20 mouse cellular contexts compared by ENCODE assay signal in the genomic region with DNA sequence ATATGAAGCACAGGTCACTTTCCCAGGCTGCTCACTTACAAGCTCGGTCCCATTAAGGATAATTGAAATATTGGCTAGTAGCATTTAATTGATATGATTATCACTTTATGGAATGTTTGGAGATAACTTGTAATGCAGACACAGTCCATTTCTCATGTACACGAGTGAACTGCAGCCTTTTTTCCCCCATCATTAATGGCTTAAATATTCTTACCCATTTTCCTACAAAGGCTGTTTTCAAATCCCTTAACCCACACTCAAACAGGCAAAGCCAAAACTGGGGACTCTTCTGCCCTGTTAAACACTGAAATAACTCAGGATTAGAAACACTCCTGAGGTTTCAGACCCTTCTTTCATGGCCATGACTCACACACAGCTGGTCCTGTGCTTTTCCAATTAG.
DNase-seq lines count a peak whose midpoint lies in the region; TF ChIP-seq lines count a peak whose summit lies in the region.
"Had no signal": no experiment of that assay in that cellular context is flagged by ENCODE, and none has a peak within 500 bp of the region (broad histone marks: within the 10 kb centered on the region; RNA-seq: fewer than 3 reads in every experiment).

No protein-coding gene starts in this region.

- H3K27me3 ChIP-seq in myocyte (ENCODE audit: control insufficient read depth, insufficient read depth, insufficient read length), result no peaks in the 10 kb centered on the region
- H3K27me3 ChIP-seq: embryonic facial prominence, embryonic 13.5 days; forebrain, embryonic 15.5 days; heart, embryonic 13.5 days; hindbrain, embryonic 15.5 days had no signal

- H3K36me3 ChIP-seq in myocyte (ENCODE audit: control insufficient read depth, insufficient read depth), result no peaks in the 10 kb centered on the region
- H3K36me3 ChIP-seq: embryonic facial prominence, embryonic 13.5 days; forebrain, embryonic 15.5 days; heart, embryonic 13.5 days; hindbrain, embryonic 15.5 days had no signal

- no peak overlapping the region for H3ac ChIP-seq in myocyte (ENCODE audit: control insufficient read depth, insufficient read length)

- TF ChIP-seq POLR2A in brain, embryonic 14.5 days (IDR thresholded peaks at IDR 0.05; ENCODE audit: borderline replicate concordance, extremely low read depth, insufficient read depth, insufficient read length, poor library complexity, severe bottlenecking), result no peak
- TF ChIP-seq POLR2A in myocyte (IDR thresholded peaks at IDR 0.05; ENCODE audit: insufficient read length, low read depth), result no peak

- H3K4me2 ChIP-seq in myocyte (ENCODE audit: low read depth), result peak overlapping the region; percentile 39
- H3K4me2 ChIP-seq: embryonic facial prominence, embryonic 13.5 days; forebrain, embryonic 15.5 days; heart, embryonic 13.5 days; hindbrain, embryonic 15.5 days had no signal

- DNase-seq in embryo, embryonic 10 days (ENCODE audit: low spot score), result peak; percentile 10
- no peak for DNase-seq in embryo, embryonic 9.5 days (ENCODE audit: extremely low spot score)
- peak; percentile 29 for DNase-seq in brain, embryonic 14.5 days (ENCODE audit: low read depth)
- DNase-seq in thymus, postnatal 36 days, result no peak
- no peak for DNase-seq in cerebellum, adult 11-12 months
- no peak for DNase-seq in lung, adult 18-20 months
- DNase-seq: adrenal gland, adult 8-10 months; adrenal gland, postnatal 36 days; cerebellum, adult 18-20 months; cerebellum, adult 9-11 months; cerebellum, postnatal 36 days; gastrocnemius, postnatal 36 days; heart, adult 11 months; heart, postnatal 36 days had no signal

- H3K79me2 ChIP-seq in myocyte (ENCODE audit: control insufficient read depth, insufficient read depth), result no peaks in the 10 kb centered on the region

- H3K4me3 ChIP-seq in myocyte, result no peak overlapping the region
- H3K4me3 ChIP-seq: embryonic facial prominence, embryonic 13.5 days; erythroblast, embryonic 14.5 days; forebrain, embryonic 15.5 days; heart, embryonic 13.5 days; hindbrain, embryonic 15.5 days had no signal

- no peak for TF ChIP-seq CTCF in brain, embryonic 14.5 days (IDR thresholded peaks at IDR 0.05; ENCODE audit: borderline replicate concordance, extremely low read depth, insufficient read depth, insufficient read length)

TF ChIP-seq in myocyte, 11 proteins besides CTCF, POLR2A, EP300 and RAD21:
- TF ChIP-seq E2F4 (IDR thresholded peaks at IDR 0.05; ENCODE audit: insufficient read depth), result no peak
- TF ChIP-seq MYOD1 (IDR thresholded peaks at IDR 0.05; ENCODE audit: control insufficient read depth in 1 of 3, insufficient read length in 2 of 3, low read depth in 2 of 3), result peak in 1 of 3 experiments; percentile 9
- no peak for TF ChIP-seq REST (IDR thresholded peaks at IDR 0.05; ENCODE audit: insufficient read depth, insufficient read length)
- no peak for TF ChIP-seq MYOG (IDR thresholded peaks at IDR 0.05; ENCODE audit: control insufficient read depth in 1 of 3, insufficient read depth in 1 of 3, insufficient read length in 2 of 3, low read depth in 2 of 3)

Comparison
In these comparisons a context has a peak if more than half of its experiments do, and no peak if none do; other contexts are left out.
1. DNase-seq: peak in embryo, embryonic 10 days (single experiment) and brain, embryonic 14.5 days (single experiment); none in embryo, embryonic 9.5 days (single experiment), thymus, postnatal 36 days (0 of 2), cerebellum, adult 11-12 months (single experiment) and lung, adult 18-20 months (0 of 2).